Mouse (Mus musculus) brown adipose tissue, adult 24 weeks (tissue): ENCODE measurements around the gene Id3. TPM values are rescaled to one million over a fixed set of nuclear protein-coding genes. Genes with fewer than 3 reads are reported as not detected.

Experiments used
- H3K27ac ChIP-seq: fragments of 200-500 bp; replicated peaks from 2 replicates; pipeline ENCODE4 v1.5.1; 2012; ENCODE audit warnings: low read depth, mild to moderate bottlenecking, low read length
- H3K4me1 ChIP-seq: fragments of 200-500 bp; 2 replicates; pipeline ENCODE4 v1.6.1; 2012; ENCODE audit warnings: low read length, mixed read lengths; ENCODE audit not compliant: control insufficient read depth, insufficient read depth, insufficient read length
- H3K4me3 ChIP-seq: fragments of 200-500 bp; 2 replicates; pipeline ENCODE4 v1.5.1; 2012; ENCODE audit warnings: low read depth, mild to moderate bottlenecking, low read length, moderate library complexity; ENCODE audit not compliant: insufficient read depth
- polyA plus RNA-seq: library from polyadenylated mRNA; stranded (reverse); fragments of >200 nt; gene quantifications from 2 replicates; pipeline ENCODE4 v1.2.4, GENCODE M21; 2012; ENCODE audit not compliant: missing spikeins, insufficient read depth, insufficient read length

Gene Id3
- polyA plus RNA-seq, 1 experiment, result 75.0 TPM

DNA sequence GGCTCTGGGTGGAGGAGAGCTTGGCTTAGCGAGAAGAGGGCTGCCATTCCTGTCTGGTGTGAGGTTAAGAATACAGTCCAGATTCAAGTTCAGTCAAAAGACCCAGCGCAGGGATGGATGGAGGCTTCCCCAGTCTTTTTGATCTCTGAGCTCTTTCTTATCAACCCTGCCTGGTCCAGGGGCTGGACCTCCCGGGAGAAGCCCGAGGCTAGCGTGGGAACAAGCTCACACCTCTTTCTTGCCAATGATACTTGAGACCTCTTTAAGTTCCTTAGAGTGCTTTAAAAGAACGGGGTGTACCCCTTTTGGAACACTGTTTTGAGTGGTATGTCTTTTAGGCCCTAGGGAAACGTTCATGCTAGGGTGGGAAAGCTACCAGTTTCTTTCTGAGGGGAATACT, 51.7 kb downstream of the Id3 start:
- H3K4me1 ChIP-seq, result 0 out of 2 replicates have a peak, but pooled peaks cover 2% of the 10 kb centered on the region
- no peak overlapping the region for H3K4me3 ChIP-seq
- H3K27ac ChIP-seq, result no peak overlapping the region

Other genes starting within 250 kb of the Id3 start
- gene Cnr2, start 248.1 kb upstream of the Id3 start, polyA plus RNA-seq, result 0.55 and 0.58 TPM in 2 replicates
- 106 and 110 TPM in 2 replicates for gene Fuca1, start 222.8 kb upstream of the Id3 start, polyA plus RNA-seq
- 45.1 and 79.9 TPM in 2 replicates for gene Hmgcl, start 197.0 kb upstream of the Id3 start, polyA plus RNA-seq
- gene Gale, start 179.8 kb upstream of the Id3 start, polyA plus RNA-seq, result 40.3 and 53.3 TPM in 2 replicates
- 29.3 and 29.8 TPM in 2 replicates for gene Lypla2, start 170.9 kb upstream of the Id3 start, polyA plus RNA-seq
- 20.3 and 31.3 TPM in 2 replicates for gene Pithd1, start 156.2 kb upstream of the Id3 start, polyA plus RNA-seq
- gene Eloa, start 121.7 kb upstream of the Id3 start, polyA plus RNA-seq, result 28.3 and 33.8 TPM in 2 replicates
- 772 and 1,311 TPM in 2 replicates for gene Rpl11, start 90.1 kb upstream of the Id3 start, polyA plus RNA-seq
- 2.9 and 6.4 TPM in 2 replicates for gene E2f2, start 28.9 kb downstream of the Id3 start, polyA plus RNA-seq
- 1.0 and 1.2 TPM in 2 replicates for gene Asap3, start 62.9 kb downstream of the Id3 start, polyA plus RNA-seq
- gene Tcea3, start 104.2 kb downstream of the Id3 start, polyA plus RNA-seq, result 10.3 and 11.6 TPM in 2 replicates
- 3.9 and 6.9 TPM in 2 replicates for gene Zfp46, start 141.2 kb downstream of the Id3 start, polyA plus RNA-seq
- 34.6 and 36.9 TPM in 2 replicates for gene Hnrnpr, start 167.4 kb downstream of the Id3 start, polyA plus RNA-seq